Mouse (Mus musculus) gastrocnemius, postnatal 25 days (tissue): ENCODE measurements at regions not wholly inside any gene's neighbourhood (a gene's known extent, or its start where the extent isn't known, plus 50 kb on each side); places are given as distances from the start of the nearest gene placed in this dataset.
"Not testable (repeated sequence)": the region's sequence is repeated elsewhere in the genome, so short reads cannot be mapped to it uniquely, and the experiment has no call there.

Source experiments
- DNase-seq: peaks from one replicate; pipeline ENCODE4 v3.0.0; 2022

DNA sequence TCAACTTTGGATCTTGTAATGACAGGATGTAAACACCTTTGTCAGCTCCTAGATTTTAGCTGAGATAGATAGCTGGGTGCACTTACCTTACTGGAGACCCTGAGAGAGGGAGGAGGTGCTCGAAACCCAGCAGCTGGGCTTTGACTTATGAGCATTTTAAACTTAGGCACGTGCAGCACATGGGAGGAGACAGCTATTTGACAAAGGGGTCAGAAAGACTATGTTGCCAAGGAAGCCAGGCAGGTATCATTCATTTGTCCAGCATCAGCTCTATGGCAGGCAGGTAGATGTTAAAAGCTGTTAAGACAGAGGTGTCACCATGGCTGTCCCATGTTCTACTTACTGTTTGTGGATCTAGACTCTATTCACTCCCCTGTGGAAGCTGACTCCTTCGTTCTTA, 120.0 kb upstream of the Tet2 start:
- DNase-seq = no peak

DNA sequence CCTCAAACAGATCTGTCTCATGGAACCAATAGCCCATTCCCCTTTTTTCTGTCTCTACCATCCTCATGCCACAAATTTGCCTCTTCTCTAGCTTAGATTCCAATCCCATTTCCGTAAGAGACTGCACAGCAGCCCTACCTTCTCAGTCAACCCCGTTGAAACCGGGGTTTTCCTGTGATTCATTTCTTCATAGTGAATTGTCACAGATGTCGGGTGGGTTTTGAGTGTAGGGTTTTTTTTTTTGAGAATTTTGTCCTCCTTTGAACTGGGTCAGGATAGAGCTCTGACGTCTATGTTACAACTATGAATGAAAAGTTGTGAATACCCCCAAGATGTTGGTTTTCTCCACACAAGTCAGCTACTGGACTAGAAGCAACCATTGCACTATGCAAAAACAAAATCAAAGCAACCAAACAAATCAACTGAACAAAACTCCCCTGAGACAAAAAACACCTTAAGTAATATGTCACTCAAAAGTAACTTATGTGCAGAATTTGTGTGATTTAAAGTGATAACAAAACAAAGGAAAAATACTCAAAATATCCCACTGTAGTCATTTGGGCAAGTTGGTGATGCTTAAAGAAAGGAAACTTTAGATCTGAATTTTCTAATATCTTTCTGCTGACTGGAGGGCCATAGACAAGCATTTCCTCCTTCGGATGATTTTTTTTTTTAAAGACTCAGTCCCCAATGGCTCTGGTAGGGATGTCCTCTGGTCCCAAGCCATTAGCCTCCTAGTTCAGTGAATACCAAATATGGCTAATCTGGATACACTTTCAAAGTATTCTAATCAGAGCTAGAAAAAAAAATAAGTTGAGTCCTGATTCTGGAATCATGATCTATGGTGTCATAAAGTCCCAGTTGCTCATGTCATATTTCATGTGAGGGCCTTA, 120.7 kb upstream of the Tet2 start:
- DNase-seq = no peak

DNA sequence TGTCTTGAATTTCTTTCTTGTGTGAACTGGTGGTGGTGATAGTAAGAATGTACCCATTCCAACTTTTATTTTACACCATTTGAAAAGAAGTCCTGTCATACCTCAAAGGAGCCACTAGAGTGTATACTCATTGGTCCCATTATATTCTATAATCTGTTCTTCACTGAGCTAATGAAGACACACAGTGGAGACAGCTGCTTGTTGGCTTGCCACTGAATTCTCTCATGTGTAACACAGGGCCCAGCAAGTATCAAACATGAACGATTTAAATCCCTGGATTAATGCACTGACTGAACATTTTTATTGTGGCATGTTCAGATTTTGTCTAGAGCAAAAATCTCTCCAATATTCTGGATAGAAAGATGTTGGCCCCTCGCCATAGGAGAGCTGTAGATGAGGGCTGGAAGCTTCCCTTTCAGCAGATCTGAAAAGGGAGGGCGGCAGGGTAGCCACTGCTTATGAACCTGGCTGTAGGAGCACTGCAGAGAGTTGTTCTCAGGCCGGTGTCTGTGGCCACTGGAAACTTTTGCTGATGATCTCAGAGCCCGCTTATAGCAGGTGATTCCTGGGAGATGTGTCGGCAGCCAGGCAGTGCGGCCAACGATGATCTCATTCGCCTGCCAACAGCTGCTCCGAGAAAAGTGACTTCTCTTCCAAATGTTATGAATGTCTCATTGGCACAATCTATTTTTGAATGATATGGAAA, 128.0 kb upstream of the Tet2 start:
- peak; percentile 74 for DNase-seq

DNA sequence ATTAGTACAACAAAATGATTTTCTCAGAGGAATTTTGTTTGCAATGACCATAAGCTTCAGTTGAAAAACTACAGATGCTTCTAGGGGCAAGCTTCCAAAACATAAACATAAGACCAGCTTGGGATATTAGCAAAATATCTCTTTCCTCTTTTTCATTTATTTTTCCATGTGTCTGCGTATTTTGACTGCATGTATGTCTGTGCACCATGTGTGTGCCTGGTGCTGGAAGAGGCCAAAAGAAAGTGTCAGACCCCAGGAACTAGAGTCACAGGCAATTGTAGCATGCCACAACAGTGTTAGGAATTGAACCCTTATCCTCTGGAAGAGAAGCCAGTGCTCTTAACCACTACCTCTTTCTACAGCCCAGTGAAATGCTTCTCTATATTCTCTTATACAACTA, 133.0 kb upstream of the Tet2 start:
- no peak for DNase-seq

DNA sequence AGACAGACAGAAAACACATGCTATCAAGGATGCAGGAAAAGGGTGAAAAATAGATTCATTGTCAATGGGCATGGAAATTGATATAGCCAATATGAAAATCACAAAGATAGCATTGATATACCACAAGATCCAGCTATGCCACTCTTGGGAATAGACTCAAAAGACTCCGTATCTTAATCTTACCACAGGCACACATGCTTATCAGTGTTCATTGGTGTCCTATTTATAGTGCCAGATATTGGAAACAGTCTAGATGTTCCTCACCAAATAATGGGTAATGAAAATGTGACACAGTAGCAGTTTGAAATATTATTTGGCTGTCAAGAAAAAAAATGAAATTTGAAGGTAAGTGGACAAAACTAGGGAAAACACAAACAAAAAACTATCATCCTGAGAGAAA, 135.0 kb upstream of the Tet2 start:
- no peak for DNase-seq

DNA sequence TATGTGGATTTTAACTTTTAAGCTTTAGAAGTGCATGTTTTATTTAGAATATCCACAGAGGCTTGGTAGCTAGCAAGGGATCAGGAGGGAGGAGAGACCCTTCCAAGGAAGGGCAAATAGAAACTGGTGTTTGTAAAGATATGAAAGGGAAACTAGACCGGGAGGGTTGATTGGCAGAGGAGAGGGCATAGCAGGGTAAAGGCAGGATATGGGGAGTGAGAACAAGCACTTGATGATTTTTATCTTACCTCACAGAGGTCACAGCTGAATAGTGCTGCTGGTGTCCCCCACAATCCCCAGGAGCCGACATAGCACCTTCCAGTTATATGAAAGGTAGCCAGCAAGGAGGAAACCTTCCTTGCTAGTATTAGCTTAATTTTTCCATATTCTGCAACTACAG, 135.4 kb upstream of the Tet2 start:
- no peak for DNase-seq

DNA sequence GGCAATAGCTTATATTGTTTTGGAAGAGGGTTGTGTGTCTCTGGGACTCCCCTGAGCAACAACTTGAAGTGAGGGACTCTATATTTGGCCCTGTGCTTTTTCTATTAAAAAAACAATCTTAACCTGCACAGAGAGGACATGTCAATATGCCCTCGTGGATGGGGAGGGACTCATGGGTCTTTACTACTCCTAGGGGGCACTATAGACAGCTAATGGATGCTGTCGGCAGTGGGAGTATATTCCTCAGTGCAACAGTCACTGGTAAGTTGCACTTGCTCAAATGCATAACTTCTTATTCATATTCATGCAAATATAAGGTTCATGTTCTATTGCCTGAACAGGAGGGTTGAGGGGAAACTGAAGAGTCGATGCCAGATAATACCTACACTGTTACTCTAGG, 135.9 kb upstream of the Tet2 start:
- DNase-seq = no peak

DNA sequence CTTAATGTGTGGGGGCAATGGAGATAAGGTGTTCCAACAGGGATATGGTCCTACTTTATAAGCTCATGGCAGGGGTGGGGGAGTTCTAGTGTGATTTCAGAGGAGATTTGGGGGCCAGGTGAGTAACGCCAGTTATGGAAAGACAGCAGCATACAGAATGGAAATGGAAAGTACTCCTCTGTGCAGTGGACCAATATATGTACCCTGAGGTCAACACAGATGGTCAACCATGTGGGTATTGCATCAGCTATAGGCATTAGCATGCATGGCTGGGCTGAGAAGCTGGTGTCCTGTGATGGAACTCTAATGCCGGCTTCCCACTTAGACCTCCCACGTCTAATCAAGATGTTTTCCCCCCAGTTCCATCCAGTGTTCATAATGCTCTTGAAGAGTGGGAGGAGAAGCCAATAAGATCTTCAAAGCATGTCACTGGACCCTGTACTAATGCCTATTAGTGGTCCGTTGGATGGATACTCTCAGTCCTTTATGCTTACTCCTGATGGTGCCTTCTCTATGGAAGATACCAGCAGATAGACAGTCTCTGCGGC, 139.3 kb upstream of the Tet2 start:
- no peak for DNase-seq

DNA sequence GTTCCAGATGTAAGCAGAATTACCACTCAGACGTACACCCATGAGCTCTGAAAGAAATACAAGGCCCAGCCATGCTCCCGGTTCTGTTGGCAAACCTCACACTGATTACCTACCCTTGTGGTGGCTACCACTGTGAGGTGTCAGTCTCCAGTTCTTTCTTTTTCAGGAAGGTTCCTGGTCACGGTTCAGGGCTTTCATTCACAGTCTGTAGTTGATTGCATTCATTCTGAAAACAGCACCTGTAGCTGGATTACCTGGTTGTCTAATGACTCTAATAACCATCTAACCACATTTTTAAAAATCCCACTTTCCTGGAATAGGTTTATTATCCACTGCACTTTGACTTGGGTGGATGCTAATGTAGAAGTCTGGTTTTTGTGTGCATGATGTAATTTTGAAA, 139.8 kb upstream of the Tet2 start:
- DNase-seq = no peak

DNA sequence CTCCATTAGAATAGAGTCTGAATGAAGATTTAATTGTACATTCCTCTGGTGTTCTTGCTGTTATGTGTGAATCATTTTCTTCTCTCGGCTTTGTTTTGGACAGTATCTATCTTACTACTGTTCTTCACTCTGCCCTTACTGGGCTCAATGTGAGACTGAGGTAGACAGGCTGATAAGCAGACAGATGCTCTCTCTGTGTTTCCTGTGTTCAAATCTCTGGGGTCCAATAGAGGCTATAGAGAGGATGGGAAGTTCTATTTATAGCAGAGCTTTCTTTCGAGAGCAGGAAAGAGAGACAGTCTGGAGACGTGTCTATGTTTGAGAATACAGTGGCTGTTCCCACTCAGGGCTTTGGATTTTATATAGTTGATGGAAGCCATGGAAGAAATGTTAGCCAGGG, 140.5 kb upstream of the Tet2 start:
- DNase-seq = no peak

DNA sequence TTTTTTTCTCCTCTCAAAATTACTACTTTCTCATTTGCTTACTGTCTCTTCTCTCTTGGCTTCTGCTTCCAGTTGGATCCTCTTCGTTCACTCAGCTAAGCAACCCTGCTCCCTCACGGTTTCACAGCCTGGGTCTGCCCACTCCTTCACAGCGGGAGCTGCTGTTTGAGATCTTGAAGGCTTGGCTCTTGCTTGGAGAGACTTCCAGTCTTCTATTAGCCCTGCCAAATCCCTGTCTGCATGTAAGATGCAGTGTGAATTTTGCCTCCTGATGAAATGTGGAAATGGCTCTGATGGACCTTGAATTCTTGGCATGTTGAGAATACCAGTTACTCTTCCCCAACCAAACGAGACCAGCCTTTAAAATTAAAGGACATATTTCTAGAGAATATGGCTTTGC, 149.1 kb upstream of the Tet2 start:
- DNase-seq = no peak

DNA sequence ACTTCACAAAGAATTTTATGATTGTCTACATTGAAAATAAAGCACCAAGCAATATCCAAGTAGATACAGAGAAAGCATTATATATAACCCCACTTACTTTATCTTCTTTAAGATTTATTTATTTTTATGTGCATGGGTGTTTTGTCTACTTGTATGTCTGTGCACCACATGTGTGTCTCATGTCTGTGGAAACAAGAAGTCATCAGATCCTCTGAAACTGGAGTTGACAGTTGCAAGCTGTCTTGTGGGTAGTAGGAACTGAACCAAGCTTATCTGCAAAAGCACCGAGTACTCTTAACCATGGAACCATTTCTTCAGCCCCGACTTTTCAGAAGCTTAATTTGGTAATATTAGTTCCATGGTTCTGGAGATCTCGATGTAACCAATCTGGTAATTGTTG, 151.2 kb upstream of the Tet2 start:
- no peak for DNase-seq

DNA sequence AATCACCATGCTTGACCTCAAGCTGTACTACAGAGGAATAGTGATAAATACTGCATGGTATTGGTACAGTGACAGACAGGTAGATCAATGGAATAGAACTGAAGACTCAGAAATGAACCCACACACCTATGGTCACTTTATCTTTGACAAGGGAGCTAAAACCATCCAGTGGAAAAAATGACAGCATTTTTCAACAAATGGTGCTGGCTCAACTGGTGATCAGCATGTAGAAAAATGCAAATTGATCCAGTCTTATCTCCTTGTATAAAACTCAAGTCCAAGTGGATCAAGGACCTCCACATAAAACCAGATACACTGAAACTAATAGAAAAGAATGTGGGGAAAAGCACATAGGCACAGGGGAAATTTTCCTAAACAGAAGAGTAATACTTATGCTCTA, 159.9 kb upstream of the Tet2 start:
- DNase-seq = not testable (repeated sequence)

DNA sequence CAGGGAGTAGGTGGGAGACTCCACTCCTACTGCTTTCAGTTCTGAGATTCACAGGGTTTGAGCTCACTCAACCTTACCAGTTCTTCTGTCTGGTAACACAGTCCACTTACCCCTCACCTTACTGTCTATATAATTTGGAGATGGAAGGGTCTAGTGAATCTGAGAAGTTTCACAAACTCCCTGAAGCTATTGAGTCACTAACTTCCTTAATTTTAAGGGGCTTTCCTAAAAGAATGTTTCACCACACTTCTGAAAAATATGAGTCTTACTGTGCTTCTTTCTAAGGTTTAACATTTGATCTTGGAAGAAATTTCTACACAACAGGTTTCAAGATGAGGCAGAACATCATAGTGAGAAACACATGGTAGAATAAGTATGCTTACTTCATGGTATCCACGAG, 166.6 kb upstream of the Tet2 start:
- DNase-seq = no peak

DNA sequence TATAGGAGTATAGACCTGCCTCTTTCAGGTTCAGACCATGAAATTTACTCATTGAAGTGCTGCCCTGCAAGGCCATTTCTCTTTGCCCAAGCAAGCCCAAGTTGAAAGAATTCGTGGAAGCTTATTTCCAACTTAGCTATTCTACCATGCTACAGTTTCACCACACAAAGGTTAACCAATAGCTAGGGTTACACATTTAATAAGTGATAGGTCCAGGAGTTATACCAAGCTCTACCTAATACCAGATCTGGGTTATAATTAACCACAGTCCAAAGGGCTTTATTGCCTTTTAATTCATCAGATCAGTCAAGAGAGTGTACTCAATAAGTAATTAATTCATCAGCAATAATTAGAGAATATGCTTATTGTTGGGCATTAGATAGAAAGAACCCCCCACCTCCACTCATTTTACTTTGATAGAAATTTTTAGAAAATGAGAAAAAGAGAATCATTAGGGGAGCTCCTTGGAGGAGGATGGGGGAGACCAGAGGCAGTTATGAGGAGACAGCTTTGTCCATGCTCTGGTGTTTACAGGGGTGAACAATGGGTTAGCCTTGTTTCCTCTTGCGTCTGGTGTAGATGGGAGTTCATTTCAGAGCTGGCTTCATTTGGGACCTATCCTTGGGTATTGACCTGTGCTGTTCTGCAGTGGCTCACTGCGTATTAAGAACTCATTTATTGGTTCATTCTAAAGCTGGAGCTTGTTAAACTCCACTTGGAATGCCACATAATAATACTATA, 177.8 kb upstream of the Tet2 start:
- no peak for DNase-seq

DNA sequence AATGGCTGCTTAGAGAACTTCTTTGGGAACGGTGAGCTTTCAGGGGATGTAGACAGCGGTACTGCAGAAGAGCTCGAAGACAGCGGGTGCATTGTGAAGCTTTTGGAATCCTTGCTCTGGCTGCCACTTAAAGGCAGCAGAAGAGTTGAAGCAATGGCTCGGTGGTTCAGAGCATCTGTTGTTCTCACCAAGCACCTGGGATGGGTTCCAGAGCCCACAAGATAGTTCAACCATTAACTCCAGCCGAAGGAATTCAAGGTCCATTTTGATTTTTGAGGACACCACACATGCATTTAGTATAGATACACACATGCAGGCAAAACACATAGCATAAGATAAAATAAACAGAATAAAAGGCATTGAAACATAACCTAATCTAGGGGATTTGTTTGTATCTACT, 181.9 kb upstream of the Tet2 start:
- no peak for DNase-seq

DNA sequence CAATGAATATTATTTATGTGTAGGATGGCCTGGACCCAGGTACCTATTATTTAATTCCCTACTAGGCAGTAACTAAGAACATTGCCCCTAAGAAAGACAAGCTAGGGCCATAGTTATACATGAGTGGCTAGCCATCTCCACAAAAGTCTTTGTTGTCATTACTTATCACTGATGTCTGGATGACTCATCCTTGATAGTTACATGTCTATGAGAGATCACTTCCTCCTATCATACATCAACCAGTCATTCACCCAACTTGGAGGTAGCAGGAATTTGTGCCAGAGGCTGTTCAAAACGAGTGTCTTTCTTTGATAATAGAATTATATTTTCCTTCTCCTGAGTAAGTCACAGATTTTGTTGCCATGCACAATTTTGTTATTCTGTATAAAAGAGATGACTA, 190.7 kb upstream of the Tet2 start:
- DNase-seq = no peak

DNA sequence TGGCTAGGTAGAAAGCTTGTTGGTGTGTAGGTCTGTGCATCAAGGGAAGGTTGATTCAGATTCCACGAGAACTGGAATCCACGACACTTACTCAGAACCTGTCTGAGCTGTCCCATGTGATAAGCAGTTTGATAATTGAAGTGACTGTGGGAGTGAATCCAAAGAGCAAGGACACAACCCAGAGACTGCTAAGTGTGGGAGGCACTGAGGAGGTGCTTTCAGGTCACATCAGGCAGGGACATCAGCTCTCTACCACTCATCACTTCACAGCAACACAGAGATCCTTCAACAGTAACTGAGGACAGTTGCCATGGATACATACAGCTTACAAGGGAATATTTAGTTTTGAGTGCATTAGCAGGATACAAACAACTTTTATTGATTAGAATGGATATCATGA, 194.0 kb upstream of the Tet2 start:
- no peak for DNase-seq

DNA sequence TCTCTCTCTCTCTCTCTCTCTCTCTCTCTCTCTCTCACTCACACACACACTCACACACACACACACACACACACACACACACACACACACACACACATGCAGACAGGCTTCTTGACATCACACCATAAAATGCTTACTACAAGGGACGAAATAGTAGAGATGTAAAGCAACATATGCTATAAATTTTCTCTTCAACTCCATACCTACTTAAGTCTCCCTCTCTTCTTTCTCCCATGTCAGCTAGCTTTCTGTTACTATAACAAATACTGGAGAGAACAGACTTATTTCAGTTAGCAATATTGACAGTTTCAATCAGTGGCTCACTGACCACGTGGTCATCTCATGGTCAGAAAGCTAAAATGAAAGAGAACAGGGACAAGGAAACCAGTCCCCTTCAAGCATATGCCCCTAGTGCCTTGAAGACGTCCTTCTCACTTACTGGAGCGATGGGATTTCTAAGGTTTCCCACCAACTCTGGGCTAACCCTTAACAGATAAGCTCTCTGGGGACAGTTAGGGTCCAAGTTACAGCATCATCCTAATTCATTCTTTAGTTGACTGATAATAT, 199.7 kb upstream of the Tet2 start:
- no peak for DNase-seq

DNA sequence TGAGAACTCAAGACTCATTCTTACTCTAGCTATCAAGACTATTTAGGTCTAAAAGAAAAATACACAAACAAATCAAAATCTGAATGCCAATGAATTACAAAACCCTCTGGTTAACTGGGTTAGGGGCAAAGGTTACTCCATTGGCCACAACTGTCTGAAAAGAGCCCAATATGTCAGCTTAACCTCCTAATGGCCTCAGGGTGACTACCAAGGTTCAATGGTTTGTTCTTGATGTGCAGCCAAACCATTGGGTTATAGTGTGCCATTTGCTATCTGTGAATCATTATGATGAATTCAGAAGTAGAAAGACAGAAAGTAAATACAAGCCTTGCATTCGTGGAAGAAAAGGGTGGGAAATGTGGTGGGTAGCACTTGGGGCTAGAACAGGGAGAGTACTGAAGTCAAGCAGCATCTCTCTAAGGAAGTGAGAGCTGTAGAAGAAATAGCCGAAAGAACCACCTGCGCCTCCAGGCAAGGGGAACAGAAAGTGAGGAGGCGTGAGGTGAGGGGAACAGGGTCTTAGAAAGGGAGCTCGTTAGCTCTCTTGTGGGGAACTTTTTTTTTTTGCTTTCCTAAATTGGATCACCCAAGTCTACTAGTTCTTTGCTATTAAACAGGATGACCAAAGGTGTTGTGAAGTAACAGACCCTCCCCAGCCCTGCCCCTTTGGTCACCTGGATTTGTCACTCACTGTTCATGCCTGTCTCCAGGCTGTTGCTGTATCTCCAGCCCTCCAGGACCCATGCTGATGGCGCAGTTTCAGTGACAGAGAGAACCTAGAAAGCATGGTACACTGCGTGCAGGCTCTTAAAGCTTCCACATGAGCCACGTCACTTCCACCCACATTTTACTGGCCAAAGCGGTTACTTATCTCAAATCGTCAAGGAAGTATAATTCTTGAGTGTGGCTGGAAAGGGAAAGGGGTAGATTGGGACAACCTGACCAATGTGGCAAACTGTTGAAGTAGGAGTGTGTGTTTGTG, 204.1 kb upstream of the Tet2 start:
- DNase-seq = no peak

DNA sequence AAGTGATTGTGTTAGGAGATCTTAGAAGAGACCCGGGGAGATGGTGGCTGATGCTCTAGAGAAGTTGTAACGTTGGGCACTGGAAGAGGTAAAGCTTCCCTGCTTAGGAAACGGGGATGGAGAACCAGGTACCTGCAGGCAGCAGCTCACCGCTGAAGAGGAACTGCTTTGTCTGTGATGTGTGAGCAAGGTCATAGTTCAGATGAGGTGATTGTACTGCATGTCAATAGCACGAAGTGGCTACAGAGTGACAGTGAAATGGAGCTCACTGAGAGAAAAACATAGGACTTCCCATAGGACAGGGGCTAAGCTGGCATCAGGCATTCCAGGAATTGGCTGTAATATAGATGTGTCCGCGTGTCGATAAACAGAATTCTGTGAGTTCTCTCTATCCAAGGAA, 205.1 kb upstream of the Tet2 start:
- DNase-seq = no peak
